Mouse (Mus musculus) naive thymus-derived CD4-positive, alpha-beta T cell, adult 2 months (primary cell): ENCODE data around the gene Scn4b.

ENCODE experiments used
- DNase-seq: peaks from one replicate; pipeline ENCODE4 v3.0.0-alpha.2; 2011; ENCODE audit warnings: low read depth

Scn4b gene

GRCm38 (mm10) chr9:45126941-45127340 is 11.3 kb upstream of the Scn4b start:
- peak; percentile 66 for DNase-seq

DNA sequence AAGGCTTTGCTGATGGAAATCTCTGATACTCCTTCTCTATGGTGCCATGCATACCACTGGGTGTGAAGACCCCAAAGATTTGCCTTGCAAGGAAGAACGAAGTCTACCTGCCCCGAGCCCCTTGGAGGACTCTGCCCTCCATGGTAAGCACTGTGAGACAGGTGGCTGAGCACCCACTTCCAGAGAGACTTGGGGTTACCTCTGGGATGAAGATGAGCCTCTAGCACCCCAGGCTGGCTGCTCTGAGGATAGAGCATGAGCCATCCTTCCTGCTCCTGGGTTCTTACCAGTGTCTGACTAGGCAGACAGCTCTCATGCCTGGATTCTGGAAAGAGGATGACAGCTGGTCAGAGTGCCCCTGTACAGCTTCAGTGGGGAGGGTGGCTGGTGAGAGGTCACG is 8.1 kb upstream of the Scn4b start:
- no peak for DNase-seq

DNA sequence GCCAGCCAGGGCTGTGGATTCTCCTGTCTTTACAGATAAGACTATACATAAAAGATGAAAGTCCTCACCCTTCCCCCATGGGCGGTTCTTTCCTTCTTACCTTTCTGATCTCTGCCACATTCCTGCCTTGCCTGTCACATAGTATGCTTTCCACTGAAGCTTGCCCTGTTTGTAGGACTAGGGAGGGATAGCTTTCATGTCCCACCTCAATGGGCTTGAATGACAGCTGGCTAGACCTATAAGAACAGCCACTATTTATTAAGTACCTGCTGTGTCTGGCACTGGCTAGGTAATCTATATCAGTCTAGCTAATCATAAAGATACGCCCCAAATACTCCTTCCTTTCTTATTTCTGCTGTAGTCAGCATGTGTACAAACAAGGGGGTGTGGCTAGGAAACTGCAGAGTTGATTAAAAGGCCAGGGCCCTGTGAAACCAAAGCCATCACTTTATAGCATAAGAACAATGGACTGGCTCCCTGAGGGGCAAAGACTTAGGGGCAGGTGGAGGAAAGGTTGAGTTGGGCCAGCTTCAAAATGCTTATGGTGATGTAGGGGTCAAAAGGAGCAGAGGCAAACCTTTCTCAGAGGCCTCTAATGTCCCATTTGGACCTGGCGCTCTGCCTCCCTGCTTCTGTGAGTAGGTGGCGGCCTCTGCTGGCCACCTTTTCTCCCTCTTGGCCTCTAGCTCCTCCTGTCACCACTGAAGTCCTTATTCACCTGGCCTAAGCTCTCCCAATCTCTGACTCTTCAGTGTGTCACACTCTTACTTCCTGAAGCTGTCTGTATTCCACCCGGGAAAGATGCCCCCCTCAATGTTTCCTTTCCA is 4.5 kb upstream of the Scn4b start:
- DNase-seq: peak; percentile 87

- DNase-seq: no peak
These were observed 1.6 kb upstream of the Scn4b start for GRCm38 (mm10) chr9:45136442-45137169.

DNA sequence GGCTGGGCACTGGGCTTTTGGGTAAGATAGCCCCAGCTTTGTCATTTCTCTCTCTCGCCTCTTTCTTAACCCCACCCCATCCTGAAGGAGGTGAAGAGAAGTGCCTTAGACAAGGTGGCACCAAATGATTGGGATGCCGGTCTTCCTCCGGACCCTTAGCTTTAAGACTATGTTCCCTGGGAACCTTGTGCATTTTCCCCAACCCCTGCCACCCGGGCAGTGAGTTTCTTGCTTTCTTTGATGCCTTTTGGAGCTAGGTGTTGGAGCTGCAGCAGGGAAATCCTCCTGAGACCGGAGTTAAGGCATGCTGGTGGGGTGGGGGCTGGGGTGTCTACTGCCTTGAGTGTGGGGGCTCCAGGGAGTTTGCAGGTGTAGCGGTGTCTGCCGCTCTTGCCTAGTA is 887 bp downstream of the Scn4b start:
- no peak for DNase-seq

DNA sequence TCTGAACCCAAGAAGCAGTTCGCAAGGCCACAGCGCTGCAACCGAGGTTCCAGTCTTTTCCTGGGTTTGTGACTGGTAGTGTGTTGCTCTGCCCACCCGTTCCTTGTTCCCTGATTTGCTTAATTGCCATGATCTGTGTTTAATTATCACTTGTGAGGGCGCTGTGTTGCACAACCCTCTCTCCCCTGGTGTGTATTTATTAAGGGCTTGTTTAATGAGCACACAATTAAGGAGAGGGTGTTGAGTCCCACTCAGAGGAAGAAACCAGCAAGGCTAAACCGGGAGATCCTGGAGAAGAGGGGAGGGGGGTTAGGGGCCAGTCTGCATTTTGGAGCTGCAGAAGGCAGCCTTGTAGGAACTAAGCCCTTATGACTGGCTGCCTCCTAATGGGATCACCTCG is 2.8 kb downstream of the Scn4b start:
- DNase-seq: no peak

DNA sequence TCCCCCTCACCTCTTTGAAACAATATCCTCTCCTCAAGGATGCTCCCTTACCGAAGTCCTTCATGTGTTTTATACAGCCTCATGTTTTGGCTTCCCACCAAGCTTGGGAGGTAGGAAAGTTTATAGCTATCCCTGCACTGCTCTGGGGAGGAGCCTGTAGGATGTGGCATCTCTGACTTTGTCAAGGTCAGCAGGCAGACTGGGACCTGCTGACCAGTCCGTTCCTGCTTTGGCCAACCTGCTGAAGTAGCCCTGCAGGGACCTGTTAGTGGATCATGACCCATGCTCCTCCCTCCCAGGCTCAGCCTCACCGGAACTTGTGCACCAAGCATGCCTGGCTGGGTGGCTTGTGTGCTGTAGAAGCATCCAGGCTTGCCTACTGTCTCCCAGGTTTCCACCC is 4.5 kb downstream of the Scn4b start:
- DNase-seq: no peak

GRCm38 (mm10) chr9:45145533-45146266 is 7.5 kb downstream of the Scn4b start:
- no peak for DNase-seq

- peak; percentile 88 for DNase-seq
These were observed 8.0 kb downstream of the Scn4b start for GRCm38 (mm10) chr9:45146267-45146597.

- DNase-seq: no peak
These were observed 12.7 kb downstream of the Scn4b start for GRCm38 (mm10) chr9:45150933-45151332.

DNA sequence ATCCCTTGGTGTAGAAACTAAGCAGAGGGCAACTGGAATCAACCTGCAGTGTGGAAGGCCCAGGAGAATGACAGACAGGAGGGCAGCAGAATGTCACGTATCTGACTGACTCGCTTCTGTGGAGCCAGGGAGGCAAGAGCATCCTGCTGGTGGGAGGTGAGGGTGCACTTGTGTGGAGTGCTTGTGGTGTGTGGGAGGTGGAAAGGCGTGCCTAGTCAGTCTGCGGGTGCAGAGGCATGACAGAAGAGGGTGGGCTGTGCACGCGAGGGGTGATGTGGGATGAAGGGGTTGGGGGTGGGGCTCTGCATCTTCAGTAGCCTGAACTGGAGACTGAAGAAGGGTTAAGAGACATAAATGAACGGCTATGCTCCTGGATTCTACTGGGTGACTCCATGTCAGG is 15.2 kb downstream of the Scn4b start:
- no peak for DNase-seq

DNA sequence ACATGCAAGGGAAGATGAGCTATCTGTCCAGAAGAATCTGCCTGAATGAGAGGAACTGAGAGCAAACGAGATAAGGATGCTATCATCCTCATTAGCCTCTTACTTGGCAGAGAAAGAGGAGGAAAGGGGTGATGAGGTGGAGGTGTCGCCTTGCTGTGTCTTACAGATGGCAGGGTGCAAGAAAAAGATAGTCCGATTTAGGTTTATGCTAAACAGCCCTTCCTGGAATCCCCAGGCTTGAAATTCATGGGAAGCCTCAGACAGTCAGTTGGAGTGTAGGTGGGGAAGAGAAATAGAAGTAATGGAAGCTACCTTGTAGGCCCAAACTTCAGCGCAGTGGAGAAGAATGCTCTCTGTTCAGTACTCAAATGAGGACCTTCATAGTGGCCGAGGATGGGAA is 29.7 kb downstream of the Scn4b start:
- no peak for DNase-seq

GRCm38 (mm10) chr9:45170150-45170549 is 32.0 kb downstream of the Scn4b start:
- no peak for DNase-seq

DNA sequence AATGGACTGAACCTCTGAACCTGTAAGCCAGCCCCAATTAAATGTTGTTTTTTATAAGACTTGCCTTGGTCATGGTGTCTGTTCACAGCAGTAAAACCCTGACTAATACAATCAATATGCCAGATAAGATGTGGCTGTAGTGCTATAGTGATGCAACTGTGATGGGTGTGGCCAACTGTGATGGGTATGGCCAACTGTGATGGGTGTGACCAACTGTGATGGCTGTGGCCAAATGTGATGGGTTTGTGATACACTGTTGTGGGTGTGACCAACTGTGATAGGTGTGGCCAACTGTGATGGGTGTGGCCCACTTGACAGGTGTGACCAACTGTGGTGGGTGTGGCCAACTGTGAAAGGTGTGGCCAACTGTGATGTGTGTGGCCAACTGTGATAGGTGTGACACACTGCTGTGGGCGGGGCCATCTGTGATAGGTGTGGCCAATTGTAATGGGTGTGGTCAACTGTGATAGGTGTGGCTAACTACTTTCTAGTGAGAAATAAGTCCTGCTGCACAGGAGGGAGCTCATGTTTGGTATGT is 32.9 kb downstream of the Scn4b start:
- no peak for DNase-seq

DNA sequence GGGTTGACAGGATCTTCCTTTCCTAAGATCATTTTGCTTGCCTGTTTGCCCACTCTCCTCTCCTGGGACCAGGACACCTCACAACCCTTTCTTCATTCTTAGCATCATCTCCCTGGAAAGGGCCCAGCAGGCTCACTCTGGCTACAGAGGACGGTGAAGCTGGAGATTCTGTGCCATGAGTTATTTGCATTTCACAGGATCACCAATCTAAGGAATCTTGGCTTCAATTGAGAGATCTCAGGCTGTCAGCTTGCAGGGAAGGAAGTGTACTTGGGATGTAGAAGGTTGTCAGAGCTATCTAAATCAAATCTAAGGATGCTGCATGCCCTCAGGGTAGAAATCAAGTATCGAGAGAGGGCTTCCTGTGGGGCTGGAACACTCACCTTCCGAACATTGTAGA is 35.3 kb downstream of the Scn4b start:
- no peak for DNase-seq

DNA sequence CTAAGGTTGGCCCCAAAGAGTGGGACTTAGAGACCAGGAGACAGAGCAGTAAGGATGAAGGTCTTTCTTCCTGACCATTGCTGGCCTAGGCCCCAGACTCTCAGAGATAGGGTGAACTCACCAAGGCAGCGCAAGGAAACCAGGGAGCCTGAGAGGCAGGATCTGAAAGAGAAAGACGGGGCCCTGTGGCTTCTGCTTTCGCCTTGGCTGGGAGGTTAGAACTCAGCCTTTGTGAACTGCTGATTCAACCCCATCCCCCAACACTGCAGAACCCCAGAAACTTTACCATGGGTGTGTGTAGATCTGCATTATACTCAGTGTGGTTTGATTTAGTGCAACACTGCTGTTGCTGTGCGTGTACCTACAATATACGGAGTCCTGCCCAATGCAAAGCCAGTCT is 41.1 kb downstream of the Scn4b start:
- no peak for DNase-seq

- no peak for DNase-seq
These were observed 43.6 kb downstream of the Scn4b start, which contains the start of gene BC049352 for GRCm38 (mm10) chr9:45181770-45182169. Gene BC049352 (plus strand): TSS chr9:45182007.

DNA sequence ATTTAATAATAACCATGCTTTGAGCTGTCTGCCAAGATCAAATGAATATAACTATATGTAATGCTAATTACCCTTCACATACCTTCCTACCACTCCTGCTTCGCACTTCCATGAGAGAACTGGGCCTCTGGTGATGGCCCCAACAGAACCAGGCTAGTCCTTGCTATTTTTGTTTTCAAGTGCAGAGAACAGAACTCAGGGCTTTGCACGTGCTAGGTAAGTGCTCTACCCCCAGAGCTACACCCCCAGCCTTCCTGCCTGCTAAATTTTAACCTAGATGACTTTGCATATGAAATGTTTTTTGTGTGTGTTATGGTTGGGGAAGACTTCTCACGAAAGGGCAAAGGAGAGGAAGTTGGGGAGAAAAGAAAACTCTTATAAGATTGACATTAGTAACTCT is 44.3 kb downstream of the Scn4b start:
- peak; percentile 21 for DNase-seq

GRCm38 (mm10) chr9:45183266-45183665 is 45.1 kb downstream of the Scn4b start:
- no peak for DNase-seq

DNA sequence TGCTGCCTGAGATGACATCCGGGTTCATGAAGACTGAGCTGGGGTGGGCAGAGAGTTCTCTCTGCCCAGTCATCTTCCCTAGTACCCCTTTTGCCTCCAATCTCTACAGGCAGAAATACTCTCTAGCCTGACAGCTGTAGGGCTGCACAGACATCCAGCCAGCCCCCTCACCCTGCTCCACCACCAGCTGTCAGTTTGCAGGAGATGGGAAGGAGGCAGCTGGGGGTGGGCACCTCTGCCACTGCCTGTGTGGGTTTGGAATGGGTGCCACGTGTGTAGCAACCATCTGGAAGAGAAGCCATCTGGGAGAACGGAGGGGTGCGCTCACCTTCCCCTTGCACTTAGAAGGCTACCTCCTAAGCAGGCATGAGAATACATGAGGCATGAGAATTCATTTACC is 47.1 kb downstream of the Scn4b start:
- no peak for DNase-seq

DNA sequence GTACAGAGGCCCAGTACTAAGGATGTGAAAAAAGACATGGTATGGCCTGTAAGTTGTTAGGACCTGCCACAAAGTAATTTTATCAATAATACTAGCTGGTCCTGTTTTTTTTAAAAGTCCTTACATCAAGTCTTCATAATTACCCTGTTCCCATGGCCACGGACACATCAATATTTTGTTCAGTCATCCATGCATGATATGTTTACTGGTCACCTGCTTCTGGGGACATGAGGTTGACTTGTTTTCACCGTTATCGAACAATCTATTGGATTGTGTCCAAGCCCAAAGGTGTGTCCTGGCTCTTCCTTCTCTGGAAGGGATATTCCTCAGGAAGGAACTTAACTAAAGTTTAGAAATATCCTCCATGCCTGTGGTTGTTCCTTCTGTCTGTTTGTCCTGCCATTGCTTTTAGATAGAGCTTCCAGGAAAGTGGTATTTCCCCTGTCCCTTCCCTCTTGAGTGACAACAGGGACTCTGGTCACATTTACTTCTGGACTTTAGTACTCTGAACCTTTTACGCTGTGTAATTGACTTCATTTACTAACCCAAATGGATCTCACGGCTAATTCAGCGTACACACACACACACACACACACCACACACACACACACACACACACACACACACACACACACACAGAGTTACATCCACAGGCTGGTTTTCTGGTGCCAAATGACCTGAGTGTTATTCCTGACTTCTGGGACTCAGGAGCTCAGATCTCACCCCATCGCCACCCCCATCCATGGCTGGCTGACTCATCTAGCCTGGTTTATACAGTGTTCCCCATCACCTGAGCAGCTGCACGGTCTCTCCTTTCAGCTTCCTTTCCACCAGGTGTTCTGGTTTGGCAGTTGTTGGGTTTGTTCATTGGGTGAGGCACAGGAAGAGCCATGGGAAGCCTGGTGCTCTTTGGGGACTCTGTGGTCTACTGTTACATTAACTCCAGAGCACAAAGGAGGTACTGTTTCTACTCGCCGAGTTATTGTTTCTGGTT is 50.7 kb downstream of the Scn4b start:
- no peak for DNase-seq
